Mouse (Mus musculus) adrenal gland, postnatal 14 days (tissue): ENCODE data around the gene Raet1e. TPM values are rescaled to one million over a fixed set of nuclear protein-coding genes. Genes with fewer than 3 reads are reported as not detected.
A peak's percentile ranks its signal among the peaks of the same experiment; 100 is the strongest.
"Not testable (repeated sequence)": the region's sequence is repeated elsewhere in the genome, so short reads cannot be mapped to it uniquely, and the experiment has no call there.

ENCODE experiments used
- DNase-seq: peaks from one replicate; pipeline ENCODE4 v3.0.0; 2021; ENCODE audit warnings: mixed read lengths
- long read RNA-seq, 2 experiments: library from polyadenylated mRNA; stranded (forward); transcript quantifications; one replicate each; pipeline ENCODE4 v2.0.0; 2021
- total RNA-seq: library from RNA; stranded (reverse); gene quantifications from 2 replicates; pipeline ENCODE4 v1.2.3, GENCODE M21; 2021

Raet1e gene
- 1.3 and 1.6 TPM in 2 replicates for total RNA-seq
- long read RNA-seq, experiment 1: 0 reads
- long read RNA-seq, experiment 2: 0 reads

- DNase-seq: peak; percentile 88
Observed at GRCm38 (mm10) chr10:22158310-22158999, at the start of gene Raet1e, which contains the start of gene H60b. Raet1e (plus strand) TSS chr10:22158569. H60b (plus strand) TSS chr10:22158586.

GRCm38 (mm10) chr10:22140665-22141280 lies 17.6 kb upstream of the Raet1e start:
- DNase-seq: peak; percentile 85

- not testable (repeated sequence) for DNase-seq
Observed at GRCm38 (mm10) chr10:22142194-22142593, 16.2 kb upstream of the Raet1e start.

GRCm38 (mm10) chr10:22142926-22143325 lies 15.4 kb upstream of the Raet1e start:
- no peak for DNase-seq

- DNase-seq: peak; percentile 86
Observed at GRCm38 (mm10) chr10:22148441-22149072, 9.8 kb upstream of the Raet1e start.

GRCm38 (mm10) chr10:22149073-22149690 lies 9.2 kb upstream of the Raet1e start, which contains the start of gene E030030I06Rik:
E030030I06Rik (minus strand) TSS chr10:22149270.
- peak; percentile 29 for DNase-seq

- DNase-seq: no peak
Observed at GRCm38 (mm10) chr10:22149691-22150465, 8.5 kb upstream of the Raet1e start.

GRCm38 (mm10) chr10:22150593-22150992 lies 7.8 kb upstream of the Raet1e start:
- no peak for DNase-seq

GRCm38 (mm10) chr10:22151056-22151862 lies 7.1 kb upstream of the Raet1e start:
- not testable (repeated sequence) for DNase-seq

GRCm38 (mm10) chr10:22151863-22152640 lies 6.3 kb upstream of the Raet1e start:
- not testable (repeated sequence) for DNase-seq

- DNase-seq: not testable (repeated sequence)
Observed at GRCm38 (mm10) chr10:22153147-22153690, 5.2 kb upstream of the Raet1e start.

GRCm38 (mm10) chr10:22154127-22154526 lies 4.2 kb upstream of the Raet1e start:
- DNase-seq: not testable (repeated sequence)

- no peak for DNase-seq
Observed at GRCm38 (mm10) chr10:22154871-22155799, 3.2 kb upstream of the Raet1e start.

GRCm38 (mm10) chr10:22159131-22159561 lies 777 bp downstream of the Raet1e start:
- DNase-seq: no peak

- no peak for DNase-seq
Observed at GRCm38 (mm10) chr10:22159581-22160140, 1.3 kb downstream of the Raet1e start.

- DNase-seq: not testable (repeated sequence)
Observed at GRCm38 (mm10) chr10:22163279-22163678, 4.9 kb downstream of the Raet1e start.

GRCm38 (mm10) chr10:22163705-22164583 lies 5.6 kb downstream of the Raet1e start:
- peak; percentile 76 for DNase-seq
